Mouse (Mus musculus): ENCODE measurements around the gene Chrna5.

- TF ChIP-seq MAX (IDR thresholded peaks at IDR 0.05; ENCODE audit: low read length) (no peak), SMC3 (IDR thresholded peaks at IDR 0.05; ENCODE audit: low read depth, low read length) (no peak), CTCF (IDR thresholded peaks at IDR 0.05 in 2 of 3, conservative IDR thresholded peaks at IDR 0.05 in 1 of 3; ENCODE audit: control insufficient read depth in 1 of 3, insufficient read depth in 1 of 3, low read depth in 2 of 3, low read length in 3 of 3, poor library complexity in 1 of 3, severe bottlenecking in 1 of 3) (no peak), MYC (IDR thresholded peaks at IDR 0.05; ENCODE audit: low read depth, low read length) (no peak), RAD21 (IDR thresholded peaks at IDR 0.05; ENCODE audit: low read depth, low read length) (no peak), ZKSCAN1 (IDR thresholded peaks at IDR 0.05; ENCODE audit: low read depth, low read length) (no peak), POLR2AphosphoS2 (IDR thresholded peaks at IDR 0.05; ENCODE audit: low read length) (no peak), POLR2A (IDR thresholded peaks at IDR 0.05; ENCODE audit: control insufficient read depth in 1 of 2, insufficient read depth in 1 of 2, low read depth in 1 of 2, low read length in 2 of 2, poor library complexity in 1 of 2) (no peak), USF1 (IDR thresholded peaks at IDR 0.05; ENCODE audit: low read depth, low read length) (no peak)
Measured at GRCm38 (mm10) chr9:55031435-55032167, 50.9 kb downstream of the Chrna5 start.
